Comparison of ENCODE assay signal across 12 mouse cellular contexts in the genomic region with DNA sequence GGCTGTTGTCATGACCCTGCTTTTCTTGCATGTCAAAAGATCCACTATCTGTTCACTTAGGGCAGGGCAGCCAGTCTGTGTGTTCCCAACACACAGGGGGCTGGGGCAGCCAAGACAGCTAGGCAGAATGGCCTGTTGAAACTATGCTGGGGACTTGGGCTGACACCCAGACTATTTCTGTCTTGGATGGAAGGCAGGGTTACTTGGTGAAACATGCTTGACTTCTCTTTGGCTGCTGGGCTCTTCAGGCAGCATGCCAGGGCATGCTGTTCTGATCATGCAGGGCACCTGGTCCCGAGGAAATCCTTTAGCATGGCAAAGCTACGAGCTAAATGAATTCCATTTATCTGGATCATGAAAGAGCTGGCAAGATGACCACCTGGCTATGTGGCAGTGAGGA. TPM values are rescaled to one million over a fixed set of nuclear protein-coding genes. Genes with fewer than 3 reads are reported as not detected.
DNase-seq lines count a peak whose midpoint lies in the region; ATAC-seq lines count a peak whose summit lies in the region.
"Had no signal": no experiment of that assay in that cellular context is flagged by ENCODE, and none has a peak within 500 bp of the region (broad histone marks: within the 10 kb centered on the region; RNA-seq: fewer than 3 reads in every experiment).

No protein-coding gene starts in this region.

- no peaks in the 10 kb centered on the region for H3K36me3 ChIP-seq in heart, embryonic 11.5 days (ENCODE audit: control insufficient read depth, insufficient read depth, low read length)
- H3K36me3 ChIP-seq in heart, embryonic 16.5 days (ENCODE audit: control insufficient read depth, insufficient read depth): no peaks in the 10 kb centered on the region

- peak; percentile 97 for DNase-seq in heart, adult 11 months
- peak; percentile 4 for DNase-seq in ZHBTc4 (ENCODE audit: low read depth, low spot score)
- DNase-seq in cerebellum, postnatal 36 days: peak; percentile 68 to 73
- DNase-seq in spleen, adult 18-20 months: no peak
- DNase-seq in right cerebral cortex, postnatal 4 days: no peak
- no peak for DNase-seq in ovary, adult 18-20 months (ENCODE audit: low spot score)
- DNase-seq: liver, embryonic 13.5 days had no signal

- H3K4me3 ChIP-seq in heart, embryonic 11.5 days (ENCODE audit: low read depth, low read length): no peak overlapping the region
- no peak overlapping the region for H3K4me3 ChIP-seq in heart, embryonic 16.5 days (ENCODE audit: low read length)
- H3K4me3 ChIP-seq: forebrain, embryonic 15.5 days; liver, embryonic 13.5 days had no signal

- no peaks in the 10 kb centered on the region for H3K27me3 ChIP-seq in heart, embryonic 11.5 days (ENCODE audit: control insufficient read depth, insufficient read depth, low read length)
- no peaks in the 10 kb centered on the region for H3K27me3 ChIP-seq in heart, embryonic 16.5 days (ENCODE audit: control insufficient read depth, insufficient read depth, low read length)
- H3K27me3 ChIP-seq: forebrain, embryonic 15.5 days; liver, embryonic 13.5 days had no signal

- H3K4me1 ChIP-seq in heart, embryonic 11.5 days (ENCODE audit: control insufficient read depth, insufficient read depth, low read length): peaks cover 10% of the 10 kb centered on the region
- H3K4me1 ChIP-seq in heart, embryonic 16.5 days (ENCODE audit: control insufficient read depth, insufficient read depth, low read length): peaks cover 29% of the 10 kb centered on the region

- WGBS in heart, embryonic 11.5 days (ENCODE audit: insufficient replicate concordance): 69% methylated on average over 2 of the region's 2 CpGs
- WGBS in heart, embryonic 16.5 days: 29% methylated on average over 2 of the region's 2 CpGs

- H3K9me3 ChIP-seq in heart, embryonic 11.5 days (replicated peaks; ENCODE audit: control insufficient read depth, low read length): no peaks in the 10 kb centered on the region
- no peaks in the 10 kb centered on the region for H3K9me3 ChIP-seq in heart, embryonic 16.5 days (replicated peaks; ENCODE audit: control insufficient read depth, low read length)
- H3K9me3 ChIP-seq: forebrain, embryonic 15.5 days; liver, embryonic 13.5 days had no signal

- no peak overlapping the region for H3K4me2 ChIP-seq in heart, embryonic 11.5 days
- H3K4me2 ChIP-seq in heart, embryonic 16.5 days (ENCODE audit: low read depth, low read length): no peak overlapping the region
- H3K4me2 ChIP-seq: forebrain, embryonic 15.5 days; liver, embryonic 13.5 days had no signal

- no peak overlapping the region for H3K9ac ChIP-seq in heart, embryonic 11.5 days (ENCODE audit: low read depth, low read length)
- no peak overlapping the region for H3K9ac ChIP-seq in heart, embryonic 16.5 days (ENCODE audit: low read length)
- H3K9ac ChIP-seq: forebrain, embryonic 15.5 days; liver, embryonic 13.5 days had no signal

- H3K27ac ChIP-seq in heart, embryonic 11.5 days (ENCODE audit: low read depth, low read length): no peak overlapping the region
- peak overlapping the region; percentile 80 for H3K27ac ChIP-seq in heart, embryonic 16.5 days (ENCODE audit: low read length)
- H3K27ac ChIP-seq: forebrain, embryonic 15.5 days; liver, embryonic 13.5 days had no signal

- no peak for ATAC-seq in heart, embryonic 11.5 days (replicated peaks; ENCODE audit: insufficient number of reproducible peaks, low FRiP score, low TSS enrichment)
- peak; percentile 80 for ATAC-seq in heart, embryonic 16.5 days (replicated peaks; ENCODE audit: extremely low read depth, insufficient read depth, low FRiP score)
- ATAC-seq: CD4-positive, CD25-positive, alpha-beta regulatory T cell, adult 4 months; forebrain, embryonic 15.5 days; midbrain, embryonic 16.5 days had no signal

RNA-seq across cellular contexts. Expression of a gene that starts 46.8 kb away (rescaled TPM):
- polyA plus RNA-seq in heart, embryonic 11.5 days (2014; fragmentation: Nextera tagmentation; extraction: Ambion mirVana): 0.23 TPM in 1 of 2 replicates, not detected in the other
- 0.49 and 0.59 TPM in 2 replicates for polyA plus RNA-seq in heart, embryonic 16.5 days (2015; fragmentation: Nextera tagmentation; extraction: Ambion mirVana)
- polyA plus RNA-seq: CD4-positive, CD25-positive, alpha-beta regulatory T cell, adult 4 months had no signal

Comparison
In these comparisons a context has a peak if more than half of its experiments do, and no peak if none do; other contexts are left out.
1. DNase-seq: peak in heart, adult 11 months (single experiment), ZHBTc4 (single experiment) and cerebellum, postnatal 36 days (2 of 2); none in spleen, adult 18-20 months (0 of 2), right cerebral cortex, postnatal 4 days (single experiment) and ovary, adult 18-20 months (single experiment).